Mouse (Mus musculus): ENCODE measurements around the gene Pigq.
A peak's percentile ranks its signal among the peaks of the same experiment; 100 is the strongest.

The Pigq gene

DNA sequence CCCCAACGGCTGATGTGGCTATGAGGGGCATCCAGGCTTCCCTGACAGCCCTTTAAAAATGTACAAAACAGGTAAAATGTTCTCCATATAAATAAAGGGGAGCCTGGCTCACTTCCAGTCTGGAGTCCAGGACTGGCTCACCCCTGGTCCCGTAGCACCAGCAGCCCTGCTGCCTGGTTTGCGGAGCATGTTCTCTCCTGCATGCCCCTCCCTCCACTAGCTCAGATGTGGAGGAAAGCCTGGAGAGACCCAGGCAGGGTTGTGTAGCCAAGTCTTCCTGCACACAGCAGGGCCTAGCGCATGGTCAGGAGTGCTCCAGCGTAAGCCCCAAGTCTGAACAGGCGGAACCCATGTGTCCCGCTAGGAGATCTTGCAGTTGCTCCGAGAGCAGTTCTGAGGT is 61.5 kb downstream of the Pigq start:
- no peak for DNase-seq (ENCODE audit: low read depth)

DNA sequence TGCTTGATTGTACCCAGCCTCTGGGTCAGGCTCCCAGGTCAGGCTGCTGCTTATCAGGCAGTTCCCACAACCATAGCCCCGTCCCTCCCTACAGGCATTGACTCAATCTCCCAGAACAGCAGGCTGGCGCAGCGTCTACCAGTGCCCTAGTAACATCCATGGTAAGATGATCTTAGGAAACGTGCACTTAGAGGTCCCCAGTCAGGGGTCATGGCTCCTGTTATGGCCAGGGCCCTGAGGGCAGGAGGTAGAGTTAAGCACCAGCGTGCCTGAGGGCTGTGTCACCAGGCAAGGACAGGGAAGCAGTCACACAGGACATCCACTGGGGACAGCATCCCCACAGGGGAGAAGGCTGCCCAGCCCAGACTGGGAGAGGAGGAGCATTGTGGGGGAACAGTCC is 62.4 kb downstream of the Pigq start:
- no peak for DNase-seq (ENCODE audit: low read depth)

DNA sequence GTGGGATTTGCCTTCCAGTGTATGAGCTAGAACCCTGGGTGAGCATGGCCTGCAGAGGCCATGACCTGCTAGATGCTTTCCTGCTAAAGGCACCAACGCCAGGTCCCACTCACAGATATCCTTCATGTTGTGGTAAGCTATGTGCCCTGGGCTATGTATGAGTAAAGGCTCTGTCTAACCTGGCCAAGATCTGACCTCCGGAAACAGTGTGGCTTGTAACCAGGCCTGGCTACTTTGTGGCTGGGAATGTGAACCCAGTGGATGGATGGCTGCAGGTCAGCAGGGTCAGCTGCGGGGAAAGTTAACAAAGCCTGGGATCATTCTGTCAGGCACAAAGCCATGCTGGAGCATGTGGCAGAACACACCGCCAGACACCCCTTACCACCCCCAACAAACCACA is 63.0 kb downstream of the Pigq start:
- DNase-seq (ENCODE audit: low read depth), result no peak

DNA sequence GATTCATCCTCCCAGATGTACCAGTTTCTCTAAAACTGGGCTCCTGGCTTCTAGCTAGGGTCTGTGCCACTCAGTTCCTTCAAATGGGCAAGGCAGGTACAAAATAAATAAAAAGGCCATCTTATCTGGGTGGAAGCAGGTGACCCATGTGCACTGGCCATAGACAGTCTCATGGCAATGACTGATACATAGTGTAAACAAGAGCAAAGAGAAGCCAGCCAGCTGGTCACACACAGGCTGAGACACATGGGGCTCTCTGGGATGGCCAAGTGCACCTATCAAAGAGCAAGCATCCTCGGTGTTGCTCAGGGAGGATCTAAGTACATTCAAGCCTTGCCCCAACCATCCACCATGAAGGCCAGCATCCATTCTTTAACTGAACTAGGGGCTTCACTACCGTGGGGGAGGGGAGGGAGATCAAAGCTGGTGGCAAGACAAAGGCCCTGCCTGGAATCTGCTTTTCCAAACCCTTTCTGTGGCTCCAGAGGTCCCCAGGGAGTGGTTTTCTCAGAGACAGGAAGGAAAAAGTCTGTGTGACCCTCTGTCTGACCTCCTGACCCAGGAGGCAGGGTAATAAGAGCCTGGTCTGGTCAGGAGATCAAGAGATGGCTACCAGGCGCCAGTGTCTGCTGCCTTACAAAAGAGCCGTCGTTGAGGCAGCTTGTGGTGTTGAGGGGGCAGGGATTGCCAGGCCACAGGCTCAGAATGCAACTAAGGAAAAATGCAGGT is 63.7 kb downstream of the Pigq start:
- DNase-seq (ENCODE audit: low read depth), result no peak

DNA sequence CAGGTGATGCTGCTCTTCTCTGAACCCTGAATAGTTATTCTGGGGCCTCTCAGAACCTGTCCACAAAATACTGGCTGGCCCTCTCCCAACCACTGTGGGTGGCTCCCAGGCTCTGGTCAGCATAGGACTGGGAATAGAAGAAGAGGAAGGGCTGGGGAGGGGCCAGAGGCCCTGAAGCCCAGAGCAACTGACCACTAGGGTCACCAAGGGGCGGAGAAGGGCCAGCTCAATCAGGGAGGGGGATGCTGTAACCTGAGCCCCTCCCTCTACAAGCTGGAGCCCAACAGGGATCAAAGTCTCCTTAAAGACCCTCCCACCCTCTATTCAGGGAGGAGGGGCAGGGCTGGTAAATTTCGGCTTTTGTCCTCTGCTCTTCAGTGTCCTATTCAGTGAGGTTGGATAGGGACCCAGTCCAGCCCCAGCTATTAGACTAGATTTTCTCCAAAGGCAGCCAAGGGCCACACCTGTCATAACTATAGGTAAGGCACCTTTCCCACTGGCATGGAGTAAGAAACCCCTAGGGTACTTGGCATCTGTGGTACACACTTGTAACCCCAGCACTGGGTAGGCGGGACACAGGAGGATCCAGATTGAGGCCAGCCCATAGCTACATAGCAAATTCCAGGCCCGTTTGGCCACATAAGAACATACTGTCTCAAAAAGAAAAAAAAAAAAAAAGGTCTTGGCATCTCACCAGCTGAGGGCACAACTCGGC is 64.4 kb downstream of the Pigq start, which contains the start of gene Wfikkn1:
Gene Wfikkn1 (minus strand): TSS at position 663 of the 715 bp plus-strand sequence.
- DNase-seq (ENCODE audit: low read depth), result no peak

DNA sequence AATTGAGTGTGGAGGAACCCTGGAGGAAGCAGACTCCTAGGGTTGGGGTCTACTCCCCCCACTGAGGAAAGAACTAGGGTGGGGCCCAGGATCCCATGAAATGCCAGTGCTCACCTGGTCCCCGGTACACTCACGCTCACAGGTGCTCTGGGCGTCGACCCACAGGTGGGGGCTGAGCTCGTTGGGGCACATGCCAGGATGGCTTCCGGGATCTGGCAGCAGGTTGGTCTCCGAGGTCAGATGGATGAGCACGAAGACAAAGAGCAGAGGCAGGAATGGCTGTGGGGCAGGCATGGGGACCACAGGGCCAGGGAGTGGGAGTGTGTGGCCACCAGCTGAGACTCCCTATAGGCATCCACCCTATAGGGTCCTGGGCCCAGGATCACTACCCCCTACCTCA is 65.0 kb downstream of the Pigq start:
- no peak for DNase-seq (ENCODE audit: low read depth)

DNA sequence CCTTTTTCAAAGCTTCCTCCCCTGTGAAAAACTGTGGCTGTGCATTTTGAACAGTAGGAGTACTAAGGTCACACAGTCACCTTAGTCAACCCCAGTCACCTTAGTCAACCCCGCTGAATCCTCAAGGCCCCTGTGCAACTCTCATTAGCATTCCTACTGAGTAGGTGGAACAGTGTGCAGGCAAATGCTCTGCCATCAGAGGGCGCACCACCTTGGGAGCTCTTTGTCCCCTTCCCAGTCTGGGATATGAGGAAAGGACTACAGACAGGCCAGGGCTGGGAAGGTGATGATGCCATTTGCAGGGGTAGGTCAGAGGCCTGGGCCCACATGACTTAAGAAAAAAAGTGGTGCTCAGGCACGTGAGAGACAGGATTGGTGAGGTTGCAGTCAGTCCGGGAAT is 65.5 kb downstream of the Pigq start:
- DNase-seq (ENCODE audit: low read depth), result peak; percentile 30

DNA sequence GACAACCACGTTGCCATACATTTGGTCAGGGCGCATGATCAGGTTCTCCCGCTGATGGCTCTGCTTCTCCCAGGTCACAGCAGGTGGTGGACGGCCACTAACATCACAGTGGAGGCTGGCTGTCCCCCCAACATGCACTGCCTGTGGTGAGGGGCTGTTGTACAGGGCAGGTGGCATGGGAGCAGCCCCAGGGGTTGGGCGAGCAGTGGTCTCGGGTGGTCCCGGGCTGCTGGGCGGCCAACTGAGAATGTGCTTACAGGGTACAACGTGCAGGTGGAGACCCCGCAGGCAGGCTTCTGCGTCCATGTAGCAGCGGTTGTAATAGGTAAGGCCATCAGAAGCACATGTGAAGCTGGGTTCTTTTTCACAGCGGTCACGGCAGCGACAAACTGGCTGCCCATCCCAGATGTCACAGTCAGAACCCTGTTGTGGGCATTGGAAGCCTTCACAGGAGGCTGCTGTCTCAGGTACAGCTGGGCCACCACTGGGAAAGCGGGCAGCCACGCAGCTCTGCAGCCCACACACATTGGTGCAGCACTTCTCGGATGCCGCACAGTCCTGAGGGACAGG is 66.0 kb downstream of the Pigq start:
- no peak for DNase-seq (ENCODE audit: low read depth)

DNA sequence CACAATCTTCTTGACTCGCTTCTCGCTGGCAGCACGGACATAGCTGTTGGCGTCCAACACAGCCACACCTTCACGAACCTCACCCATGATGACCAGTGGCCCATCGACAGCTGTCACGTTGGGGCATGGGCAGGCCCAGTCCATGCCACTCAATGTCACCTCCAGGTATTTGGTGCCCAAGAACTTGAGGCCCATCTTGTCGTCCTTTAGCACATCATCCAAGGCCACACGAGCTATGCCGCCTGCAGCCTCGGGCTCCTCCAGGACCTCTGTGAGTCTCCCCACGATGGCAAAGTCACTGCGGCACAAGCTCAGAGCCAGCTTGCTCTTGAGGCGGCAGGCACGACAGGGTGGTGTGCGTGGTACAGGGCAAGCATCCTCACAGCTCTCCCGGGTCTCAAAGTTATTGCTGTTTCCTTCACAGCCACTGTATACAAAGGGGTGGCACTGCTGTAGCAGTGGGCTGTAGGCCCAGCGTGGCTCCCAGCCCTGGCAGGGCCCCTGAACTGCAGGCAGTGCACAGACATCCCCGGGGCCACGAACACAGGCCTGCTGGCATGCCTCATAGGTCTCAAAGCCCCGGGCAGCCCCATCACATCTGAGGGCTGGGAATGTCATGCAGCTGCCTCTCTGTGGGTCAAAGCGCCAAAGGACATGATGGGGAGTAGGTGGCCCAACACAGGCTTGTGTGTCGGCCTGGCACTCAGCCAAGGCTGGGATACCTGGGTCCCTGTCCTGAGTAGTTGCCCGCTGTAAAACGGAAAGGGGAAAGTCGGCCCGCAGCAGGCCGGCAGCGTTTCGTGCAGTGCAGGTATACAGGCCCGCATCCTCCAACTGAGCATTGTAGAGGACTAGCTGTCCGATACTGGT is 66.8 kb downstream of the Pigq start:
- DNase-seq (ENCODE audit: low read depth), result no peak

DNA sequence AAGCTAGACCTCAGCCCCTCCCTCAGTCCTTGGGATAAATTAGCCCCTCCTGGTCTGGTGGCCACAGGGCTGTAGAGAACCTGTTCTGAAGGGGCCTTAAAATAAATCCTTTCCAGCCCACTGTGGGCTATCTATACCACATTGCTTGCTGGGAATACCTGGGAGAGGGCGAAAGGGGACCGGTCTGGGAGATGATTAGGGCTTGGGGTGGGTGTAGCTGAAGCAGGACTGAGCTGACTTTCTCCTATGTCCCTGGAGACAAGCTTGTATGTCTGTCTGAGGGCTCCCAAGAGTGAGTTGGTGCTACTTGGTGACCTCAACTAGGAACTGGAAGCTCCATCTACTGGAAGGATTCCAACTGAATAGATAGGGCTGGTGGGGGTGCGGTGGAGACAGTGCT is 67.7 kb downstream of the Pigq start:
- no peak for DNase-seq (ENCODE audit: low read depth)

Measured in 416B (cell line).